Mouse (Mus musculus): Measurements from ENCODE around the gene Rnf168.

- TF ChIP-seq CTCF (conservative IDR thresholded peaks at IDR 0.05; ENCODE audit: insufficient read depth, insufficient read length, low read depth, low read length) (peak; percentile 48), POLR2A (IDR thresholded peaks at IDR 0.05; ENCODE audit: low read depth, low read length) (no peak)
These were observed 3.9 kb upstream of the Rnf168 start for GRCm38 (mm10) chr16:32273338-32273737.
